ENCODE assay signal across 8 mouse cellular contexts in the genomic region with DNA sequence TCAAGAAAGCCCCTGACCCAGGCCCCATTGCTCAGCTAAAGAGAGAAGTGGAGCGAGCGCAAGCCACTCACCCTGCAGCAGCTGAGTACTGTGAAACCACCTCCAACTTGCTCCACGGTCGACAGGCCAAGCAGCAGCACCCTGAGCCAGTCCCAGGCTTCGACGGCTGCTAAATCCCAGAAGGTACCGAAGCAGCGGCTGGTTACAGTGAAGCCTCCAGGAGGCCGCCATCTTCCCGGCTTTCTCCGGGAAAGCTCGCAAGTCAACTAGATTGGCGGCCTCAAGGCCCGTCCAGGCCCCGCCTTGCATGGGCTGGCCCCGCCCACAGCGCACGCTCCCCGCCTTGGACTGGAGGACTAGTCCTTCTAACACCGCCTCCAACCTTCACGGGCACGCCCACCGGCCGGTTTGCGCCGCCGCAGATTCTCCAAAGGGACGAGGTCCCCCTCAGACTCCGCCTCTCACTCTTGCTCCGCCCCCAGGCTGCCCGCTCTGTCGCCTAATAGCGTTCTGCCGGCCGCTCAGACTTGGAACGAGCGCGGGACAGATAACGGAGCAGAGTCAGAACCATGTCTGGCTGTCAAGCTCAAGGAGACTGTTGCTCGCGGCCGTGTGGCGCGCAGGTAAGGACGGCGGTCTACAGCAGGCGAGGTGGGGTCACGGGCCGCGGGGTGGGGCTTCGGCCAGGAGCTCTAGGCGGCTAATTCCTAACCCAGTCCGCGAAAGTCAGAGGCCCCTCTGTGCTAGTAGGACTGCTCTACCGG. TPM values are rescaled to one million over a fixed set of nuclear protein-coding genes. Genes with fewer than 3 reads are reported as not detected.
A peak's percentile ranks its signal among the peaks of the same experiment; 100 is the strongest.
DNase-seq lines count a peak whose midpoint lies in the region; ATAC-seq and TF ChIP-seq lines count a peak whose summit lies in the region.

A gene (minus strand): TSS at position 295 of the 764 bp plus-strand sequence.
A gene (plus strand): TSS at position 457 of the 764 bp plus-strand sequence.

- H3K9ac ChIP-seq in embryonic facial prominence, embryonic 13.5 days = peak within 1 kb of the TSS; percentile 91
- peak within 1 kb of the TSS; percentile 77 for H3K9ac ChIP-seq in limb, embryonic 12.5 days (replicated peaks)
- H3K9ac ChIP-seq in midbrain, embryonic 15.5 days = peak within 1 kb of the TSS; percentile 76

- H3K27ac ChIP-seq in embryonic facial prominence, embryonic 13.5 days = peak within 1 kb of the TSS; percentile 85
- peak within 1 kb of the TSS; percentile 84 for H3K27ac ChIP-seq in kidney, adult 2 months (ENCODE audit: insufficient read depth, low read depth, low read length)
- peak within 1 kb of the TSS; percentile 87 for H3K27ac ChIP-seq in limb, embryonic 12.5 days
- peak within 1 kb of the TSS; percentile 86 for H3K27ac ChIP-seq in midbrain, embryonic 15.5 days
- H3K27ac ChIP-seq in spleen, adult 2 months (ENCODE audit: insufficient read depth, low read length) = peak within 1 kb of the TSS; percentile 71

- no peaks in the 10 kb centered on the region for H3K36me3 ChIP-seq in embryonic facial prominence, embryonic 13.5 days
- H3K36me3 ChIP-seq in kidney, adult 2 months (ENCODE audit: control insufficient read depth, insufficient read depth, low read length) = no peaks in the 10 kb centered on the region
- peaks cover 3% of the 10 kb centered on the region; the same call in 1 of the 2 replicates for H3K36me3 ChIP-seq in limb, embryonic 12.5 days
- H3K36me3 ChIP-seq in midbrain, embryonic 15.5 days (replicated peaks) = no peaks in the 10 kb centered on the region
- no peaks in the 10 kb centered on the region for H3K36me3 ChIP-seq in spleen, adult 2 months (ENCODE audit: control insufficient read depth, insufficient read depth, low read length)

- peak within 1 kb of the TSS; percentile 64 for H3K4me2 ChIP-seq in embryonic facial prominence, embryonic 13.5 days
- H3K4me2 ChIP-seq in limb, embryonic 12.5 days = peak within 1 kb of the TSS; percentile 65
- H3K4me2 ChIP-seq in midbrain, embryonic 15.5 days = peak within 1 kb of the TSS; percentile 63

- peaks cover 17% of the 10 kb centered on the region; the same call in 1 of the 2 replicates for H3K4me1 ChIP-seq in embryonic facial prominence, embryonic 13.5 days
- H3K4me1 ChIP-seq in kidney, adult 2 months (ENCODE audit: control insufficient read depth, insufficient read depth, low read length) = no peaks in the 10 kb centered on the region
- peaks cover 21% of the 10 kb centered on the region for H3K4me1 ChIP-seq in limb, embryonic 12.5 days (replicated peaks)
- peaks cover 30% of the 10 kb centered on the region for H3K4me1 ChIP-seq in midbrain, embryonic 15.5 days
- no peaks in the 10 kb centered on the region; the same call in 1 of the 2 replicates for H3K4me1 ChIP-seq in spleen, adult 2 months (ENCODE audit: control insufficient read depth, insufficient read depth, insufficient read length)

- no peaks in the 10 kb centered on the region for H3K9me3 ChIP-seq in embryonic facial prominence, embryonic 13.5 days
- no peaks in the 10 kb centered on the region; the same call in 1 of the 2 replicates for H3K9me3 ChIP-seq in limb, embryonic 12.5 days
- H3K9me3 ChIP-seq in midbrain, embryonic 15.5 days = no peaks in the 10 kb centered on the region

- peak within 1 kb of the TSS; percentile 85 for H3K4me3 ChIP-seq in embryonic facial prominence, embryonic 13.5 days
- peak within 1 kb of the TSS; percentile 96 for H3K4me3 ChIP-seq in kidney, adult 2 months (ENCODE audit: insufficient read depth, low read depth, low read length)
- H3K4me3 ChIP-seq in limb, embryonic 12.5 days (replicated peaks) = peak within 1 kb of the TSS; percentile 73
- peak within 1 kb of the TSS; percentile 82 for H3K4me3 ChIP-seq in midbrain, embryonic 15.5 days
- H3K4me3 ChIP-seq in spleen, adult 2 months (ENCODE audit: extremely low read depth, insufficient read depth, insufficient read length) = peak within 1 kb of the TSS; percentile 93

- H3K27me3 ChIP-seq in embryonic facial prominence, embryonic 13.5 days = no peaks in the 10 kb centered on the region
- H3K27me3 ChIP-seq in kidney, adult 2 months (replicated peaks; ENCODE audit: control insufficient read depth, insufficient read depth, low read length) = no peaks in the 10 kb centered on the region
- H3K27me3 ChIP-seq in limb, embryonic 12.5 days = no peaks in the 10 kb centered on the region
- no peaks in the 10 kb centered on the region for H3K27me3 ChIP-seq in midbrain, embryonic 15.5 days (replicated peaks)
- no peaks in the 10 kb centered on the region for H3K27me3 ChIP-seq in spleen, adult 2 months (ENCODE audit: control insufficient read depth, insufficient read depth, low read length)

- no peak for TF ChIP-seq CTCF in kidney, adult 2 months (conservative IDR thresholded peaks at IDR 0.05; ENCODE audit: insufficient read depth, insufficient read length, low read depth, low read length)
- TF ChIP-seq CTCF in spleen, adult 2 months (IDR thresholded peaks at IDR 0.05; ENCODE audit: extremely low read depth, insufficient read depth, insufficient read length, insufficient replicate concordance) = no peak

- WGBS in embryonic facial prominence, embryonic 13.5 days = under 1% methylated on average over 55 of the region's 55 CpGs
- WGBS in kidney, adult 2 months = under 1% methylated on average over 55 of the region's 55 CpGs
- WGBS in limb, embryonic 12.5 days = under 1% methylated on average over 55 of the region's 55 CpGs
- under 1% methylated on average over 55 of the region's 55 CpGs for WGBS in midbrain, embryonic 15.5 days
- under 1% methylated on average over 55 of the region's 55 CpGs for WGBS in spleen, adult 2 months

- peak; percentile 84 for TF ChIP-seq POLR2A in kidney, adult 2 months (IDR thresholded peaks at IDR 0.05; ENCODE audit: low read depth, low read length)
- peak; percentile 21; the same call in 1 of the 2 replicates for TF ChIP-seq POLR2A in spleen, adult 2 months (IDR thresholded peaks at IDR 0.05; ENCODE audit: low read depth, low read length)

- peak; percentile 99 for ATAC-seq in embryonic facial prominence, embryonic 13.5 days (ENCODE audit: insufficient number of reproducible peaks, insufficient read depth, low FRiP score, low TSS enrichment, low read depth)
- ATAC-seq in limb, embryonic 12.5 days (ENCODE audit: insufficient number of reproducible peaks, insufficient read depth, low FRiP score, low TSS enrichment, low read depth) = peak; percentile 100
- ATAC-seq in midbrain, embryonic 15.5 days (replicated peaks) = peak; percentile 99

- DNase-seq in 3134 (ENCODE audit: extremely low read depth, insufficient read length, low spot score) = peak; percentile 100
- DNase-seq in adrenal gland, postnatal 36 days = peak; percentile 100
- peak; percentile 100 for DNase-seq in heart, adult 18-20 months
- peak; percentile 100 for DNase-seq in kidney, adult 2 months
- peak; percentile 93 to 100 for DNase-seq in spleen, adult 2 months (ENCODE audit: low read depth in 1 of 2, low spot score in 2 of 2)

RNA-seq across cellular contexts. Expression of the first gene that starts in this region (rescaled TPM):
- 100 to 1,000 TPM; 112 to 120 TPM for total RNA-seq in adrenal gland, postnatal 36 days (2021)
- polyA plus RNA-seq in embryonic facial prominence, embryonic 13.5 days (2015; fragmentation: Nextera tagmentation; extraction: Ambion mirVana) = 37.4 and 38.7 TPM in 2 replicates
- 100 to 1,000 TPM; 160 to 208 TPM for total RNA-seq in heart, adult 18-20 months (2021)
- 27.9 and 37.2 TPM in 2 replicates for polyA plus RNA-seq in kidney, adult 2 months (2012; rRNA removed)
- 40.5 and 41.6 TPM in 2 replicates for polyA plus RNA-seq in limb, embryonic 12.5 days (2016; fragmentation: Nextera tagmentation; extraction: Ambion mirVana)
- polyA plus RNA-seq in midbrain, embryonic 15.5 days (2015; fragmentation: Nextera tagmentation; extraction: Ambion mirVana) = 63.8 and 66.2 TPM in 2 replicates
- polyA plus RNA-seq in spleen, adult 2 months (2012; rRNA removed) = 4.7 and 5.1 TPM in 2 replicates

RNA-seq across cellular contexts. Expression of the second gene that starts in this region (rescaled TPM):
- total RNA-seq in adrenal gland, postnatal 36 days (2021) = 10 to 100 TPM; 56.2 to 57.1 TPM
- 89.8 and 92.3 TPM in 2 replicates for polyA plus RNA-seq in embryonic facial prominence, embryonic 13.5 days (2015; fragmentation: Nextera tagmentation; extraction: Ambion mirVana)
- total RNA-seq in heart, adult 18-20 months (2021) = 10 to 100 TPM; 70.1 to 77.5 TPM
- 18.7 and 24.4 TPM in 2 replicates for polyA plus RNA-seq in kidney, adult 2 months (2012; rRNA removed)
- polyA plus RNA-seq in limb, embryonic 12.5 days (2016; fragmentation: Nextera tagmentation; extraction: Ambion mirVana) = 76.3 and 77.8 TPM in 2 replicates
- 46.2 and 47.7 TPM in 2 replicates for polyA plus RNA-seq in midbrain, embryonic 15.5 days (2015; fragmentation: Nextera tagmentation; extraction: Ambion mirVana)
- polyA plus RNA-seq in spleen, adult 2 months (2012; rRNA removed) = 7.1 and 7.4 TPM in 2 replicates

Comparison
In these comparisons a context has a peak if more than half of its experiments do, and no peak if none do; other contexts are left out.
1. Peak in every context shown above with its lines: DNase-seq, ATAC-seq, H3K4me3 ChIP-seq and H3K27ac ChIP-seq.